Mouse (Mus musculus): Measurements from ENCODE around the gene Mcmbp.

Gene Mcmbp

DNA sequence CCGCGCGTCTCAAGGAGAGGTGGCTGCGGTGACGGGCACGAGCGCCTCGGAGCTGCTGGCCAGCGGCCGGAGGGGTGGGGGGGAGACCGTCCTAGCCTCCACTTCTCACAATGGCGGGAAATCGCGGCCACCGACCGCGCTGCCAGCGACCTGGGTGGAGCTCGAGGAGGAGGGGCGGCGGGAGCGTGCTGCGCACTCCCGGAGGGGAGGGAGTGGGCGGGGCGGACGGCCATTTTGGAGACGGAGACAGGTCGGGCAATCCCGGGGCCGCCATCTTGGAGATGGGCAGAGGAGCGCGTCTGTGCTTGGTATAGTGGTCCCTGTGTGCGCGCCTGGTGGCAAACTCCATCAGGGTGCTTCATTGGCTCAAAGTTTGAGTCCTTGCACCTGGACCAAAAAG is at the start of gene Mcmbp:
Mcmbp (minus strand) TSS at position 162 of the 400 bp plus-strand sequence.
- DNase-seq, result peak; percentile 96 to 98

DNA sequence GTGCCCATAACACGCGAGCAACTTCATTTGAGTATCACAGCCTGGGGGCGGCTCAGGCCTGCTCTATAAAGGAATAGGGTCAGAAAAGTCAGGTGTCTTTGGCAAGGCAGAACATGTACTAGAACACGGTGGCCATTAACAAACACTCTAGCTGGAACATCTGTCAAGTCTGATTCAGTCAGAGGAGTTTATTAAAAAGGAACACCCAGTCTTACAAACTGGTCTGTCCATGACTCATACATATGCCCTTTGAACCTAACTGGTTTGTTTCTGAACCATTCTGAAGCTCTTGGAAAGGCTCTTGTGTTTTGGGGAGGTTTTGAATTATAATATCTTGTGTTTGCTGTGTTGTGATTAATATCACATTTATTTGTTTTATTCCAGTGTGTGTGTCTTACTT is 49.8 kb upstream of the Mcmbp start:
- no peak for DNase-seq

DNA sequence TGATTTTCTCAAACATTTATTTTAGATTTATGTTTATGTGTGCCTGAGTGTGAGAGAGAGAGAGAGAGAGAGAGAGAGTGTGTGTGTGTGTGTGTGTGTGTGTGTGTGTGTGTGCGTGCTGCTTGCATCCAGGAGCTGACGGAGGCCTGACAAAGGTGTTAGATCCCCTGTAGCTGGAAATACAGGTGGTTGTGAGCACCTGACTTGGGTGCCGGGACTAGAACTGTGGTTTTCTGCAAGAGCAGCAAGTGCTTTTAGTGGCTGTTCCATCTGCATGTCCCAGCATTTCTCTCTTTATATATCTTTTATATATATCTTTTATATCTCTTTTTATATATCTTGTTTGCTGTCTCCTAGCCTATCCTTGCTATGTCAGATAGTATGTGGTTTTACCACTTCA is 41.6 kb upstream of the Mcmbp start:
- no peak for DNase-seq

DNA sequence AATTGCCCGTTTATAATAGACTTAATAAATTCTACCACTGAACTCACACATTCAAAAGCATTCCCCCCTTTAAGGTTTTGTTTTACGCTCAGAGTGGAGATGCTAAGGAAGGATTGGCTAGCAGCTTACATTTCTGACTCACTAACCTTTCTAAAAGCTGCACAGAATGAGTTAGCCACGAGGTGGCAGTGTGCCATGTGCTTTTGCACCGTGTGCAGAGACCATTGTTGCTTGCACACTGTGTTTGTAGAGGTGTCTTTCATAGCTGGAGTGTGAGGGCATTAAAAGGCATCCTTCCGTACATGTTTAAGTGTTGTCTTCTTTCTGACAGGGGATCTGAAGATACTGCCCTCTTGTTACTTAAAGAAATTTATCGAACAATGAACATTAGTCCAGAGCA is 39.0 kb upstream of the Mcmbp start:
- peak in 1 of 2 experiments; percentile 24 for DNase-seq

DNA sequence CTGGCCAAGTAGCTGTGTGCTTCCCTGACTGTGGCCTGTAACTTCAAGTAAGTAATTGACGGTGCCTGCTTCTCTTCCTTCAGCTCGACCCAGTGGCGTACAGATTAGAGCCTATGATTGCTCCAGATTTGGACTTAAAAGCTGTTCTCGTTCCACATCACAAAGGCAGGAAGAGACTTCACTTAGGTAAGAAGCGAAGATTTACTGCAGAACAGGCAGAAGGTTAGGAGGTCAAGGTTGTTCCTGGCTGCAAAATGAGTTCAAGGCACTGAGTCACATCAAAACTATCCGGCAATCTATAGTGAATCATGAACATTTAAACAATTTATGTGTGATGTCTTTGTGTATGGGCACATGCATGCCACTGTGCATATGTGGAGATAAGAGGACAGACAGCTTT is 36.9 kb upstream of the Mcmbp start:
- DNase-seq, result no peak

DNA sequence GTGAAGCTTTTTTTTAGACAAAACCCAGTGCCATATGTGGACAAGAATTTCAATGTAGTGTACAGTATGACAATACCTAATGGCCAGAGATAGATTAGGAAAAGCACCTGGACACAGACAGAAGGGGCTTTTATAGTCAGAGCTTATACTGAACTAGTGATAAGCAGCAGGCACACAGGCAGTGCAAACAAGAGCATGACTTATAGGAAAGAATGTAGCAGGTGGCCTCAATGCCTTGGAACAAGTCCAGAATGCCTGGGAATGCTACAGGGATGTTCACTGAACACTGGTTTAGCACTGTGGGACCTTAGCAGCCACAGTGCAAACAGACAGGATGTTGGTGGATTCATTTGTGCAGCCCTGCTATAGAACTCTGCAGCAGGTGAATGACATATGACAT is 26.4 kb upstream of the Mcmbp start:
- DNase-seq, result no peak

DNA sequence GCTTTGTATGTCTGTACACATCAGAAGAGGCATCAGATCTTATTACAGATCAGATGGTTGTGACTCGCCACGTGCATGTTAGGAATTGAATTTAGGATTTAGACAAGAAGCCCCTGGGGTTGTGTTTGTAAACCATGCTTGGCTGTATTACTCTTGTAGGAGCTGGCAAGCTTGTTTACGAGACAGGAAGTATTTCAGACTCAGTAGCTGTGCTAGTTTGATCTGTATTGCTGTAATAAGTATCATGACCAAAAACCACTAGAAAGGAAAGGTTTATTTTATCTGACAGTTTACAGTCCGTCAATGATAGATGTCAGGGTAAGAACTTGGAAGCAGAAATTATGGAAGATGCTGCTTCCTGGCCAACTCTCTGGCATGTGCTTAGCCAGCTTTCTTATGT is 18.7 kb upstream of the Mcmbp start:
- DNase-seq, result no peak

DNA sequence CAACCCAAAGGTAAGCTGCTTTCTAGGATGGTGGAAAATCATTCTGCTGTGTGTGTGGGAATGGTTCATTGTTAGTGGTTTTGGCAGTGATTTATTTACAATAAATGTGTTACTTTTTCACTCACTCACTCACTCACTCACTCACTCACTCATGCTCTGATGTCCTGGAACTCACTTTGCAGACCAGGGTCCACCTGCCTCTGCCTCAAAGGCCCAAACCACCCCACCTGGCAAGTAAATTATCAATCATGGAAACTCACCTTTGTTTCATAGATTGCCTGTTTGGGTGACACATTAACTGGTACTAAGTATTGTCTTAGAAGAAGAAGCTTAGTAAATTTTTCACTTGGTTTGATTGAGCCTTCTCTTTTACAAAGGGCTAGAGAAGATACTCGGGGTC is 15.1 kb upstream of the Mcmbp start:
- DNase-seq, result no peak

DNA sequence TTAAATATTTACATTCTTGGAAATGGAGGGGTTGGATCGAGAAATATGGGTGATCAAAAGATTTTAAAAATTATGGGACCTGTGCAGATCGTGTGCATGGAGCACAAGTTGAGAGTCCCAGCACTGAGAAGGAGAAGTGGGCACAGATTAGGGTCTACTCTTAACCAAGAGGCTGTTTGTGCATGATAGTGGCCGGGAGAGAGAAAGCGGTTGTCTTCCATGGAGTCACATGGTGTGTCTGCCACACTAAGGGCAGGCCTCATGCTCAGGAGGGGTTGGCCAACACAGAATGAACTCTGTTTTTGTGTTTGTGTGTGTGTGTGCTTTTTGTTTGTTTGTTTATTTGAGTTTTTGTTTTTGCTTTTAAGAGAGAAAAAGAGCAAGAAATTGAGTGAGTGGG is 11.7 kb upstream of the Mcmbp start:
- DNase-seq, result no peak

DNA sequence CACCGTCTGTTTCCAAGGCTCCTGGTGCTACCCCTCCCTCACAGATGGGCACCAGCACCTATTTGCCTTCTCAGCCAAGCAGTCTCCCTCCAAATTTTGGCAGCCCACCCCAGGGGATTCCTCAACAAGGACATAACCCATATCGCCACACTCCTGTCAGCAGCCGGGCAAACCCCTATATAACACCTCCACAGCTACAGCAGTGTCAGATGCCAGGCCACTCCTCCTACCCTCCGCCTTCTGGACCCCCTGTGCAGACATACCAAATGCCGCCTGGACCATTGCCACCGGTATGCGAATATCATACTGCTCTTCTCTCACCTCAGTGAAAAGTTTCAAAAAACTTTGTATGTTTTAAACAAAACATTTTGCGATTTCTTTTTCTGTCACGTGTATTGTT is 10.0 kb upstream of the Mcmbp start:
- DNase-seq, result no peak

DNA sequence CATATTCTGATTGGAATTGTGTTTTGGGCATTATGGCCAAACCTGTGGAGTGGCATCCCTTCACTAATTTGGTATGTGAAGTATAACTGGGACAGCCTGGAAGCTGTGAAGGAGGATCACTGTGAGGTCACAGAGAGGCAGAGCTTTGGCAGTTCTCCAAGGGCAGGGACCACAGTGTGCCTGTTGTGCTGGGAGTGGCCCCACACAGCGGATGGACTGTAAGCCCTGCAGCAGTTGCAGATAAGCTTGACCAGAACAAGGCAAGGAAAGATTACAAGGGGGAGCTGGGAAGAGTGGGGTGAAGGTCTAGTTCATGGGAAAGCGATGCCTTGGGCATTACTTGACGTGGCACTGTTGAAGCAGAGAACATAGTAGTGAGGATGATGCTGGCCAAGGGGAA is 8.5 kb upstream of the Mcmbp start:
- peak; percentile 86 to 89 for DNase-seq

DNA sequence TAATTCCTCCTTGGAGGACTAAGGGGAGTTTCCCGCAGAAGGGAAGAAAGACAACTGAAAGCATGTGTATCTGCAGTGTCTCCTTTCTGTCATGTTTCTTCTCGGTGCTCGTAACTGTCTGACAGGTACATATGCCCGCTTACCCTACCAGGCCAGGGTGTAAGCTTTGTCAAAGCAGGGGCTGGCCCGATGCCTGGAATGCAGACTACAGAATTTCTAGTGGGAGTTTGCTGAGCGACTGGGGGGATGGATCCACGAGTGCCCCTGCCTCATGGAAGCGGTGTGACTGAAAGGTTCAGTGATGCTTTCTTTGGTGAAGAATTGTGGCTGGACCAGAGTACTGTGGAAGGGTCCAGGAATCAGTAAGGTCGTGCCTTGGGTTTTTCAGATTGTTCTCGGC is 5.9 kb upstream of the Mcmbp start:
- no peak for DNase-seq

DNA sequence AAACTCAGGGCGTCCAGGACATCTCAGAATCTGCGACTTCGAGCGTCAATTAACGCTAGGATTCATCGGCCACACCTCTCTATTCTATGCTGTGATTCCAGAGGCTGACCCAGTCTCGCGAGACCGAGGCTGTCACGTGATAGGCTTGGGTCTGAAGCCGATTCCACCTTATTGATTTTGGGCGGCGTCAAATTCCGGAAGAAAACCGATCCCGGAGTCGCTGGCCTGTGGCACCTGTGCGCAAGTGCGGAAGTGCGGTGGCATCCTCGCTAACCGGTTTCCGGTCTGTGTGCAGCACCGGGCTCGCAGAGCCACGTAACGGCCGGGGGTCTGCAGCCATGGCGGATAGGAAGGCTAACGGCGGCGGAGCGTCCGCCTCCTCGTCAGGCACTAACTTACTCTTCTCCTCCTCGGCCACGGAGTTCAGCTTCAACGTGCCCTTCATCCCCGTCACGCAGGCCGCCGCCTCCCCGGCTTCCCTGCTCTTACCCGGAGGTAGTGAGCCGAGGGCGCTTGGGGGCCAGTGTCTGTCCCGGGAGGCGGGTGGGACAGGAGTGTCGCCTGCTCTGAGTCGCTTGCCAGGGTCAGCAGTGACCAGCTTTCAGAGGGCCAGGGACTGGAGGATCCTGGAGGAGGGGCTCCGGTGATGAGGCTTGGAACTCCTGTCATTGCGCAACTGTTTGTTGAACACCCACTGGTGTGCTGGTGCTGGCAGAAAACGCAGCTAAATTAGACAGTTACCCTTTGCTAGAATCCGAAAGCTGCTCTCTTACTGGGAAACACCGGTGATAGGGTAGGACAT is 4.6 kb upstream of the Mcmbp start, which contains the start of gene Sec23ip:
Sec23ip (plus strand) TSS at position 260 of the 802 bp plus-strand sequence.
- peak; percentile 99 to 100 for DNase-seq

DNA sequence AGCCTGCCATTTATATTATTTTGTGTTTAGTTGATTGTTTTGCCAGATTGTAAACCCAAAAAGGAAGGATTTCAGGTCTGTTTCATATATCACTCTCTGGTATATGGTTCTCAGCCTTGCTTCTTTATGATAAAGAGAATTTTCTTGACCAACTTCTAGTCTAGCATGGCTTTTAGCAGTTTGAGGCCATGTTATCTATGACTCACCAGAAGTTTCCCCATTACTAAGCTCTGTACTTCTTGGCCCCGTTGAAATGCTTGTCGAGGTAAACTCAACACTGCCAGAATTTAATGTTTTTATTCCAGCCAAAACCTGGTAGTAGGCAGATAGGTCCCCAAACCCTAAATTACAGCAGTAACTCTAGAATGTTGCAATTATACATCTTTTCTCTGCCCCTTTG is 3.6 kb upstream of the Mcmbp start:
- DNase-seq, result no peak

DNA sequence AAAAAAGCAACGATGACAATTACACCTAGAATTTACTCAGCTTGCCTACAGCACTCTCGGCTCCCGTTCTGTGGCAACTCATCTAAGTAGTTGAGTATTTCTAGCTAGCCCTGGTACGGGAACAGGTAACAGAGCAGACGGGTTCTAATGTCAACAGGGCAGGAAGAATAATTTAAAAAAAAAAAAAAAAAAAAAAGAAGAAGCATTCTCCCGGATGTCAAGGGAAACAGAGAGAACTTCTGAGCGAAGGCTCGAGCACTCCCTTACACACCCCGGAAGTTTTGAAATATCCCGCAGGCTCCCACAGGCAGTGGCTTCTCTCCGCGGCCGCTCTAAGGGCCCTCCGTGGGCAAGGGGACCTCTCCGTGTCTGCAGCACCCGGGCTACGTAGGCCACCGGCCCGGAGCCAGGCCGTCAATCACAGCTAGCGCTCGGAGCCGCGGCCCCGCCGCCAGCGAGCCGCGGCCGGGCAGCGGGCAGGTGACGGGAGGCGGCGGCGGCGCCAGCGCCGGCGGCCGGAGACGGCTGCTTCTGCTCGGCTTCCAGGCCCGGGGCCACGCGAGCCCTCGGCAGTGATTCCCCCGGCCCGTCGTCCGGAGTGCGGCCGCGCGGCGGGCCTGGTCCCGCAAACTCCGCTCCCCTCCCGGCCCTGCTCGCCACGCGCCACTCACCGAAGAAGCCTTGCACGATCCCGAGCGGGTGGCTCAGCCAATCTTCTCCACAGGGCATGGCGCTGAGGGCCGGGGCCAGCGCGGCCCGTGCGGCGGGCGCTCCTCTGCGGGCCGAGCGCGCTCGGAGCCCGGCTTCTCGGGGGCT is 625 bp downstream of the Mcmbp start:
- peak; percentile 66 to 69 for DNase-seq

DNA sequence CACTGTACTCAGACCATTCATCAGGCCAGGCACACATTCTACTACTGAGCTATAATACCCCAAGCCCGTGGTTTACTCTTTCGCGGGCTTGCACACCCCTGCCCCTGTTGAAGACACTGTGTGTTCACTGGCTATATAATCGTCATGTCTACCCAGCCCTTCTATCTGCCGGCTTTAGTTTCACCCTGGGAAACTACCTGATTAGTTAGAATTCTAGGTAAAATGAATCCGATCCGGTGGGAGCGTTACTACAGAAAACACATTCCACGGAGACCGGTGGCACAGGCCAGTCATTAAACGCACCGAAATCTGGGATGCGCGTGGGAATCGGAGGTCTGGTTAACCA is 1.2 kb downstream of the Mcmbp start:
- no peak for DNase-seq

DNA sequence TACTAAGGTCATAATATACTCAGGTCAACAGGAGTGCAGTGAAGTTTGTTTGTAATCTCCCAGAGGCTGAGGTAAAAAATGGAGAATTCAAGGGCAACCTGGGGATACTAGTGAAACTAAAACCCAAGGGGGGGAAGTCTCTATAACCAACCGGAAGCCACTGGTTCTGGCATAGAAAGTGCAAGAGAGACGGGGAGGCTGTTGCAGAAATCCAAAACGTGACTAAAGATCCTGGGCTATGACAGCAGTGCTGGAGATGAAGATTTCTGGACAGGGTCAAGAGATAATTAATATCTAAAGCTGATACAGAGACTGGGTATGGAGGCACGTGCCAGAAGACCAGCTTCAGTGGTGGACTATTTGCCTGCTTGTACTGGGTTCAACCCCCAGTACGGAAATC is 2.3 kb downstream of the Mcmbp start:
- DNase-seq, result no peak

DNA sequence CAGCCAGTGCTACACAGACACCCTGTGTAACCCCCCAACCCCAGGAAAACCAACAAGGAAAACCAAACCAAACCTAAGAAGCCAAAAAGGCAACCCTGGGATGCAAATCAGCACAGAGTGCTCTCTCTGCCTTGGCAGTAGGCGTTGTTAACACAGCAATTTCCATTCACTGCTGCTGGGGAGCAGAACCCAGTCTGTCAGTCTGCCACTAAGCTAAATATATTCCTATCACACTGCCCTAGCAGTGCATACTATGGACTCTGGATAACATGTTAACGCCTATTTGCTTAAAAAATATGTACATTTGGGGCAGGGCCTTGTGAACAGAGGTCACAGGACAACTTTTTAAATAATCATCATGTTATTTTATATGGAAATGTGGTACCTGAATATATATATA is 8.7 kb downstream of the Mcmbp start:
- DNase-seq, result no peak

DNA sequence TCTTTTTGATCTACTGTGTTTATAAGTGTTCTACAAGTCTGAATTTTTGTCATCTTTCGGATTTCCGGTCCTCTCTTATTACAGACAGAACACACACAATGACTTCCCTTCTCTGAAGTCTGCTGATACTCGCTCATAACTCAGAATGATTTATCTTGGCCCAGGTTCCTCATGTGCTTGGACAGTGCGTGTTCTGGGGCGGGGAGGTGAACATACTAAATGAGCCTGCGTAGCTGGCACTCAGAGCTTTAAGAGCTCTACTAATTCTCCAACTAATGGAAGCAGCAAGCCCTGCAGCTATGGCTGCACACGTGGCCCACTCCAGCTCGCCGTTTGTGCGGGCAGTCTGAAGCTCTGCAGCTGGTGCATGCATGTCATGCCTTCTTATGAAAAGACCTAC is 11.6 kb downstream of the Mcmbp start:
- peak in 1 of 2 experiments; percentile 28 for DNase-seq

DNA sequence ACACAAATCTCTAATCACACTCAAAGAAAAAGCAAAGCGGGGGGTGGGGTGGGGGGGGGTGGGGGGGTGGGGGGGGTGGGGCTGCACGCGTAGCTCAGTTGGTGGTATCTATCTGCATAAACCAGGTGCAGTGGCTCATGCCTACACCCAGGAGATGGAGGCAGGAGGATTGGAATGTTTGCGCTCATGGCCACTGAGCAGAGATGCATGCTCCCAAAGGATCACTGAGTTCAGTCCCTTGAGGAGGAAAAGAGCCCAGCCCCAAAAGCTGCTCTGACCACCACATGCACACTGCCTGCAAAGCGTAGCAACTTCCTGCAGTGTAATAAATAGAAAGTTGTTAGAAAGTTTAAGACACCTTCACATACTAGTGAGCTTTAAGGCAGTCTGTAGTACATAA is 12.6 kb downstream of the Mcmbp start:
- no peak for DNase-seq

DNA sequence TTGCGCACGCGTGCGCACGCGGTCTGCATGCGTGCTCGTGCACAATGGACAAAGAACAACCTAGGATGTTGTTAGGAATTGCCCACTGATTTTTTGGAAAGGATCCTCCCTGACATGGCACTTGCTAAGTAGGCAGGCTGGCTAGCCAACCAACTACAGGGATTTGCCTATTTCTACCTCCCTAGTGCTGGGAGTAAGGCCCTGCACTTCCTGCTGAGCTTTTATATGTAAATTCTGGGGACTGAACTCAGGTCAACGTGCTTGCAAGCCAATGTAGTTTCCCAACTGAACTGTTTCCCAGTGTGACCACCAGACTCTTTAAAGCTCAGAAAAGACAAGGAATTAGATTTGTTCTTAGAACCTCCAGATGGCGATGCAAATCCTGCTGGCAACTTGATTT is 13.3 kb downstream of the Mcmbp start:
- DNase-seq, result no peak

DNA sequence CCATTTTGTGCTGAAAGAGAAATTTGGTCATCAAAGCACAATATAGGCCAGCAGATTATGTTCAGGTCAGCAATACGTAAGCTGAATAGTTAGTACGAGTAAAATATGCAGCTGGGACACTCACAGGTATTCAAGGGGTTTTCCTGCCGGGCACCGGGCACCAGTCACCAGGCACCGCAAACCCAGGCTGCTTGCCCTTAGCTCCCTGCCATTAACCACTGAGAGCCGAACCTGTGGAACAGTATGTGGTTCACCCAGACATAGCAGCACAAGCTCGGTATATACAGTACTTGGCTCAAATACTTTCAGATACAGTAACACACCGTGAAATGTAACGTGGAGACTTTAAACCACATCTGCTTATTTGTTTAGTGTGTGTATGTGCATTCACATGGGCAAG is 15.1 kb downstream of the Mcmbp start:
- no peak for DNase-seq

DNA sequence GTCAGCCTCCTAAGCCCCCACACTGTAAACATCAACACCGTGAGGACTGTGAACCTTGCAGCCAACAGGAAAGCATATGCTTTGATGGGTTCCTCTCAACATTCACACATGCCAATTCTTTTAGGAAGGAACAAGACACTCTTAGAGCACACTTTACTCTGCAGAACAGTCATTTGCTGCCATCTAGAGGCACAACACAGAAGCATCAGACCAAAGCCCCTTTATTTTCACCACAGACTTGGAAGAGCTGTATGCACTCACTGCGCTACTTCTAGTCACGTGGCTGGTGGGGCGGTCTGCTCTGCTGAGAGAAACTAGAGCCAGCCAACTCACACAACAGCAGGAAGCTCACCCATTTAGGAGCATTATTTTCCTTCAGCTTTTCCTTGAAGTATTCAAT is 15.5 kb downstream of the Mcmbp start:
- peak; percentile 77 to 85 for DNase-seq

DNA sequence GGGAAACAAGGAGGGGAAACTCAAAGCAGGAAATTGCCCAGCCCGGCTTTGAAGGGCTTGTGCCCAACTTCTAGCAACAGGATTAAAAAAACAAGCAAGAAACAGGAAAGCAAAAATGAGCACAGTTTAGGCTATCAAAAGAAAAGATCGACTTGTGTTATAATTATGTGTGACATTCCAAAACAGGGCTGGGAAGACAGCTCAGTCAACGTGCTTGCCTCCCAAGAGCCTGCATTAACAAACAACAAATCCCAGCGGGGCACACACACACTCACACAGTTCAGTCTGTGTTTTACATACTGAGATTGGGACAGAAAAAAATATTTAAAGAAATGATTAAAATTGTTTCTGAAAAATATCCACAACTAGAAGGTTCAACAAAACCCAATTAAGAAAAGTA is 22.3 kb downstream of the Mcmbp start:
- no peak for DNase-seq
